Mouse (Mus musculus): Measurements from ENCODE around the gene Smndc1.

The Smndc1 gene

GRCm38 (mm10) chr19:53390495-53391007, at the start of gene Smndc1:
Gene Smndc1, minus strand, starts transcription at chr19:53390578.
- DNase-seq (ENCODE audit: low read depth in 2 of 2, low spot score in 2 of 2) = peak; percentile 99

- DNase-seq (ENCODE audit: low read depth in 2 of 2, low spot score in 2 of 2) = no peak
These were observed 49.0 kb upstream of the Smndc1 start for GRCm38 (mm10) chr19:53439340-53439739.

- DNase-seq (ENCODE audit: low read depth in 2 of 2, low spot score in 2 of 2) = no peak
These were observed 47.6 kb upstream of the Smndc1 start for GRCm38 (mm10) chr19:53437991-53438390.

- DNase-seq (ENCODE audit: low read depth in 2 of 2, low spot score in 2 of 2) = no peak
These were observed 47.1 kb upstream of the Smndc1 start for GRCm38 (mm10) chr19:53437311-53437958.

- DNase-seq (ENCODE audit: low read depth in 2 of 2, low spot score in 2 of 2) = peak in 1 of 2 experiments; percentile 21
These were observed 43.7 kb upstream of the Smndc1 start for GRCm38 (mm10) chr19:53433949-53434689.

- DNase-seq (ENCODE audit: low read depth in 2 of 2, low spot score in 2 of 2) = no peak
These were observed 40.6 kb upstream of the Smndc1 start for GRCm38 (mm10) chr19:53431003-53431402.

- DNase-seq (ENCODE audit: low read depth in 2 of 2, low spot score in 2 of 2) = no peak
These were observed 40.0 kb upstream of the Smndc1 start for GRCm38 (mm10) chr19:53430356-53430755.

GRCm38 (mm10) chr19:53427817-53428216, 37.4 kb upstream of the Smndc1 start:
- DNase-seq (ENCODE audit: low read depth in 2 of 2, low spot score in 2 of 2) = no peak

GRCm38 (mm10) chr19:53427346-53427745, 37.0 kb upstream of the Smndc1 start:
- no peak for DNase-seq (ENCODE audit: low read depth in 2 of 2, low spot score in 2 of 2)

- DNase-seq (ENCODE audit: low read depth in 2 of 2, low spot score in 2 of 2) = no peak
These were observed 35.4 kb upstream of the Smndc1 start for GRCm38 (mm10) chr19:53425824-53426223.

- peak; percentile 90 to 92 for DNase-seq (ENCODE audit: low read depth in 2 of 2, low spot score in 2 of 2)
These were observed 34.3 kb upstream of the Smndc1 start for GRCm38 (mm10) chr19:53424629-53425028.

GRCm38 (mm10) chr19:53423816-53424465, 33.6 kb upstream of the Smndc1 start:
- peak; percentile 46 to 62 for DNase-seq (ENCODE audit: low read depth in 2 of 2, low spot score in 2 of 2)

- DNase-seq (ENCODE audit: low read depth in 2 of 2, low spot score in 2 of 2) = peak; percentile 66 to 77
These were observed 33.0 kb upstream of the Smndc1 start for GRCm38 (mm10) chr19:53423341-53423753.

- DNase-seq (ENCODE audit: low read depth in 2 of 2, low spot score in 2 of 2) = no peak
These were observed 32.3 kb upstream of the Smndc1 start for GRCm38 (mm10) chr19:53422358-53423308.

GRCm38 (mm10) chr19:53421583-53422188, 31.3 kb upstream of the Smndc1 start:
- no peak for DNase-seq (ENCODE audit: low read depth in 2 of 2, low spot score in 2 of 2)

- peak; percentile 79 for DNase-seq (ENCODE audit: low read depth in 2 of 2, low spot score in 2 of 2)
These were observed 30.7 kb upstream of the Smndc1 start for GRCm38 (mm10) chr19:53420924-53421582.

- DNase-seq (ENCODE audit: low read depth in 2 of 2, low spot score in 2 of 2) = peak; percentile 80 to 87
These were observed 29.5 kb upstream of the Smndc1 start for GRCm38 (mm10) chr19:53419834-53420233.

- no peak for DNase-seq (ENCODE audit: low read depth in 2 of 2, low spot score in 2 of 2)
These were observed 24.8 kb upstream of the Smndc1 start for GRCm38 (mm10) chr19:53415198-53415597.

GRCm38 (mm10) chr19:53414650-53415049, 24.3 kb upstream of the Smndc1 start:
- no peak for DNase-seq (ENCODE audit: low read depth in 2 of 2, low spot score in 2 of 2)

All from CD8-positive naive resting alpha-beta T cell, adult 2 months (primary cell).